Mouse (Mus musculus) CH12.LX (cell line): ENCODE measurements around the gene Ndufv3. TPM values are rescaled to one million over a fixed set of nuclear protein-coding genes. Genes with fewer than 3 reads are reported as not detected.

ENCODE experiments used
- DNase-seq: peaks from one replicate; pipeline ENCODE4 v3.0.0-alpha.2; 2013; ENCODE audit errors: extremely low read depth
- H3K27ac ChIP-seq: 2 replicates; pipeline ENCODE4 v1.5.1; 2012; ENCODE audit warnings: low read depth, mild to moderate bottlenecking, control low read depth, moderate library complexity; ENCODE audit not compliant: insufficient read depth
- H3K27me3 ChIP-seq: replicated peaks from 2 replicates; pipeline ENCODE3; 2012; ENCODE audit warnings: inconsistent platforms
- H3K36me3 ChIP-seq, 2 experiments: replicated peaks in 1 of 2; 2 replicates each; pipeline versions ENCODE3 to v1.6.1; 2012; ENCODE audit warnings: inconsistent platforms in 1 of 2, low read length in 1 of 2, mild to moderate bottlenecking in 1 of 2, mixed read lengths in 1 of 2, moderate library complexity in 1 of 2; ENCODE audit not compliant: control insufficient read depth in 1 of 2, insufficient read depth in 1 of 2
- H3K4me1 ChIP-seq, 2 experiments: 2 replicates each; pipeline ENCODE4 v1.6.1; 2012; ENCODE audit warnings: inconsistent platforms in 1 of 2, moderate library complexity in 1 of 2; ENCODE audit not compliant: insufficient read depth in 2 of 2, control insufficient read depth in 1 of 2
- H3K4me2 ChIP-seq: 2 replicates; pipeline ENCODE4 v1.6.1; 2012; ENCODE audit warnings: low read depth, mild to moderate bottlenecking, control low read depth; ENCODE audit not compliant: poor library complexity, insufficient read depth, severe bottlenecking
- H3K4me3 ChIP-seq, 3 experiments: fragments of 150-350 bp in 1 of 3; sonication (generic) in 1 of 3; replicated peaks in 1 of 3; 2 replicates each; pipeline versions ENCODE3 to v1.5.1; 2011 to 2012; ENCODE audit warnings: low read depth in 2 of 3, low read length in 2 of 3, mild to moderate bottlenecking in 2 of 3, moderate library complexity in 2 of 3, control low read depth in 1 of 3, improper control_type of control experiment in 1 of 3, inconsistent platforms in 1 of 3, mixed read lengths in 1 of 3; ENCODE audit not compliant: poor library complexity in 1 of 3
- H3K79me2 ChIP-seq: replicated peaks from 2 replicates; pipeline ENCODE4 v1.6.1; 2012; ENCODE audit warnings: mild to moderate bottlenecking, moderate library complexity; ENCODE audit not compliant: control insufficient read depth, poor library complexity, insufficient read depth, severe bottlenecking; ENCODE audit errors: extremely low read depth
- H3K9ac ChIP-seq: 2 replicates; pipeline ENCODE4 v1.6.1; 2012; ENCODE audit warnings: low read depth, mild to moderate bottlenecking, control low read depth, moderate library complexity; ENCODE audit not compliant: insufficient read depth
- H3K9me3 ChIP-seq: replicated peaks from 2 replicates; pipeline ENCODE3; 2012; ENCODE audit warnings: low read length, inconsistent platforms, mixed read lengths
- CHD1 ChIP-seq: IDR thresholded peaks from 2 replicates; pipeline ENCODE4 v1.6.1; 2012; ENCODE audit warnings: low read depth, low read length, improper control_type of control experiment, inconsistent platforms
- CTCF ChIP-seq, 2 experiments: IDR thresholded peaks in 1 of 2; conservative IDR thresholded peaks in 1 of 2; 2 replicates each; pipeline ENCODE4 v1.5.1; 2011 to 2012; ENCODE audit warnings: low read depth in 2 of 2, low read length in 2 of 2, improper control_type of control experiment in 1 of 2, inconsistent platforms in 1 of 2, mild to moderate bottlenecking in 1 of 2, moderate library complexity in 1 of 2
- GABPA ChIP-seq: IDR thresholded peaks from 2 replicates; pipeline ENCODE4 v1.6.1; 2012; ENCODE audit warnings: low read depth, low read length, improper control_type of control experiment, inconsistent platforms; ENCODE audit not compliant: insufficient replicate concordance
- HCFC1 ChIP-seq: IDR thresholded peaks from 2 replicates; pipeline ENCODE4 v1.6.1; 2012; ENCODE audit warnings: low read depth, mild to moderate bottlenecking, inconsistent platforms, low read length, improper control_type of control experiment
- JUN ChIP-seq: IDR thresholded peaks from 2 replicates; pipeline ENCODE4 v1.6.1; 2011; ENCODE audit warnings: low read depth, mild to moderate bottlenecking, low read length, improper control_type of control experiment, moderate library complexity; ENCODE audit not compliant: insufficient read depth
- KAT2A ChIP-seq: IDR thresholded peaks from 2 replicates; pipeline ENCODE4 v1.6.1; 2012; ENCODE audit warnings: low read length, improper control_type of control experiment, inconsistent platforms; ENCODE audit not compliant: insufficient replicate concordance
- MXI1 ChIP-seq: IDR thresholded peaks from 2 replicates; pipeline ENCODE4 v1.6.1; 2011; ENCODE audit warnings: mild to moderate bottlenecking, low read depth, low read length, improper control_type of control experiment
- NELFE ChIP-seq: IDR thresholded peaks from 2 replicates; pipeline ENCODE4 v1.6.1; 2011; ENCODE audit warnings: low read depth, low read length, improper control_type of control experiment
- NRF1 ChIP-seq: IDR thresholded peaks from 2 replicates; pipeline ENCODE4 v1.6.1; 2014; ENCODE audit warnings: low read depth, mild to moderate bottlenecking, inconsistent platforms, low read length, improper control_type of control experiment, moderate library complexity
- RAD21 ChIP-seq: IDR thresholded peaks from 2 replicates; pipeline ENCODE4 v1.6.1; 2011; ENCODE audit warnings: low read depth, mild to moderate bottlenecking, low read length, improper control_type of control experiment, moderate library complexity
- SMC3 ChIP-seq: IDR thresholded peaks from 2 replicates; pipeline ENCODE4 v1.6.1; 2011; ENCODE audit warnings: low read depth, low read length, improper control_type of control experiment
- TCF12 ChIP-seq: IDR thresholded peaks from 2 replicates; pipeline ENCODE4 v1.6.1; 2014; ENCODE audit warnings: low read depth, mild to moderate bottlenecking, inconsistent platforms, low read length, improper control_type of control experiment
- ZC3H11A ChIP-seq: IDR thresholded peaks from 2 replicates; pipeline ENCODE4 v1.6.1; 2012; ENCODE audit warnings: low read depth, mild to moderate bottlenecking, inconsistent platforms, low read length, improper control_type of control experiment
- ZNF384 ChIP-seq: IDR thresholded peaks from 2 replicates; pipeline ENCODE4 v1.6.1; 2012; ENCODE audit warnings: low read depth, low read length, improper control_type of control experiment, inconsistent platforms
- dilution Hi-C: fragments of 300-500 bp; cut with MboI; formaldehyde crosslinking; loops from 2 replicates; pipeline ENCODE4 v1.14.3; 2020; ENCODE audit warnings: low sequenced_read_pairs; ENCODE audit not compliant: extremely low pct_unique_long_range_greater_than_20kb, extremely low pct_ligation_motif_present
- in situ Hi-C: fragments of 300-500 bp; cut with MboI; formaldehyde crosslinking; loops from 3 replicates; pipeline ENCODE4 v1.14.3; 2019; ENCODE audit warnings: low sequenced_read_pairs, low pct_ligation_motif_present, low pct_unique_long_range_greater_than_20kb, mixed read lengths
- polyA plus RNA-seq: library from polyadenylated mRNA; unstranded; fragments of >175 nt; gene quantifications from 2 replicates; pipeline ENCODE4 v1.2.1, GENCODE M21; 2012; ENCODE audit warnings: low read depth; ENCODE audit not compliant: insufficient read length
- total RNA-seq, 2 experiments: library from RNA; depleted of rRNA; stranded (reverse); fragments of 300-350 nt in 1 of 2; fragments of >200 nt in 1 of 2; gene quantifications; 2 replicates each; pipeline ENCODE4 v1.2.3; 2012 to 2014

Ndufv3 gene
- total and polyA plus RNA-seq, 3 experiments: 292 to 409 (median 298) TPM

DNA sequence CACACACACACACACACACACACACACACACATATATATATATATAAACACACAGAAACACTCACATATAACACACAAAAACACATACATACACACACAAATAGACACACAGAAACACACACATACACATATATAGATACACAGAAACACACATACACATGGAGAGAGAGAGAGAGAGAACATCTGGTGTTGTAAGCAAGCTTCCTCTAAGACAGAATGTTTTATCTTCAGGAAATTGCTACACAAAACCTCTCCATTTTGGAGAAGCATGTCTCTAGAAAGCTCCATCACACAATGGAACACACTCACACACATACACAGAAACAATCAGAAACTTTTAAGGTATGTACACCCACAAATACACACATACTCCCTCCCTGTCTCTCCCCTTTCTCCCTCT, 28.6 kb upstream of the Ndufv3 start:
- Histone ChIP-seq H3K27ac (no peak overlapping the region), H3K4me2 (no peak overlapping the region), H3K9me3 (no peaks in the 10 kb centered on the region), H3K9ac (no peak overlapping the region), H3K36me3 (peaks cover 16 to 24% of the 10 kb centered on the region in 2 experiments), H3K4me1 (no peaks in the 10 kb centered on the region), H3K4me3 (no peak overlapping the region), H3K79me2 (no peaks in the 10 kb centered on the region), H3K27me3 (peaks cover 4% of the 10 kb centered on the region)
- no peak for TF ChIP-seq KAT2A
- TF ChIP-seq HCFC1: no peak
- TF ChIP-seq GABPA: no peak
- TF ChIP-seq NRF1: no peak
- no peak for TF ChIP-seq JUN
- no peak for TF ChIP-seq TCF12
- DNase-seq: no peak
- dilution Hi-C loops (no loop called here), in situ Hi-C loops (loop anchor here (5.0 to 25.0 kb wide), 4 partner anchors 34 to 479 kb away; no protein-coding TSS in a partner anchor)

DNA sequence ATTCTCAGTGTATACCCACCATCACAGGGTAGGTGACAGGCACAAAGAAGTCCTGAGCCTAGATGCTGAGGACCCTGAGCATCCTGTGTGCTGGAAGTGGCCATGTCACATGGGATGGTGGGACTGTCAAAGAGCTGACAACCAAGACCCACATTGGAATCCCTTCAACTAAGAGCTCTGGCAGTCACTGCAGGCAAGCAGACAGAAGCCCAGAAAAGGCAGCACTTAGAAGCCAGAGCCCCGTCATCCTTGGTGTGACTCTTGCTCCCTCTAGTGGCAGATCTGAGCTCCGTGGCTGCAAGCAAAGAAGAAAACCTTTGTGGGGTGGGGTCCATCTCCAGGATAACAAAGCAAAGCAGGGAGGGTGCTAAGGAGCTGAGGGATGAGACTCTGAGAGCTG, 27.5 kb upstream of the Ndufv3 start:
- H3K9me3 ChIP-seq: no peaks in the 10 kb centered on the region
- H3K27ac ChIP-seq: no peak overlapping the region
- H3K4me1 ChIP-seq: no peaks in the 10 kb centered on the region
- no peak overlapping the region for H3K4me2 ChIP-seq
- in situ Hi-C loops (loop anchor here (5.0 to 25.0 kb wide), 4 partner anchors 35 to 480 kb away; no protein-coding TSS in a partner anchor), dilution Hi-C loops (no loop called here)
- DNase-seq: peak; percentile 70
- H3K36me3 ChIP-seq: peaks cover 25 to 34% of the 10 kb centered on the region in 2 experiments
- H3K27me3 ChIP-seq: peaks cover 4% of the 10 kb centered on the region
- H3K9ac ChIP-seq: no peak overlapping the region
- TF ChIP-seq NELFE (peak; percentile 45; the same call in 1 of the 2 replicates), SMC3 (peak; percentile 94), CTCF (conservative IDR thresholded peaks at IDR 0.05 in 1 of 2, IDR thresholded peaks at IDR 0.05 in 1 of 2; ENCODE audit: low read depth in 2 of 2, low read length in 2 of 2) (peak; percentile 85 to 97), CHD1 (no peak), ZC3H11A (peak; percentile 67), RAD21 (peak; percentile 92), MXI1 (no peak)
- H3K4me3 ChIP-seq: no peak overlapping the region
- no peaks in the 10 kb centered on the region for H3K79me2 ChIP-seq

DNA sequence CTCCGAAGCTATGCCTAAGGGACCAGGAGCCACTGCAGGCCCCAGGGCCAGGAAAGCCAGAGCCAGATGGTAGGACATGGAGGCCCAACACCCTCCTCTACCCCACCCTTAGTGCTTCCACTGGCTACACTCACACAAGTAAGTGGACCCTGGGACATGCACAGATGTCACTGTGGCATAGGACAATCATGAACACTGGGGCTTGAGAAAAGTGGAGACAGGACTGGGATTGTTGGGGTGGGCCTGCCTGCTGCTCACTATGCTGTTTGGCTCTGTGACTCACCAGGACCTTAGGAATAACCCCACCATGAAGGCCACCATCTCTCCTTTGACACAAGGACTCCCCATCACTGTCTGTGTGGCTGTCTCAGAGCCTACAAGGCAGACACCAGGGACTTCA, 24.9 kb upstream of the Ndufv3 start:
- in situ Hi-C loops: loop anchor here (5.0 to 25.0 kb wide), 4 partner anchors 38 to 483 kb away; no protein-coding TSS in a partner anchor
- H3K4me1 ChIP-seq: no peaks in the 10 kb centered on the region
- no peak overlapping the region for H3K4me2 ChIP-seq
- no peaks in the 10 kb centered on the region for H3K79me2 ChIP-seq
- H3K27ac ChIP-seq: no peak overlapping the region
- peaks cover 50 to 59% of the 10 kb centered on the region in 2 experiments for H3K36me3 ChIP-seq
- no peak for DNase-seq
- H3K27me3 ChIP-seq: no peaks in the 10 kb centered on the region
- H3K9ac ChIP-seq: no peak overlapping the region
- no peak overlapping the region for H3K4me3 ChIP-seq
- dilution Hi-C loops: no loop called here
- H3K9me3 ChIP-seq: no peaks in the 10 kb centered on the region
- no peak for TF ChIP-seq ZNF384
- TF ChIP-seq TCF12: no peak
